Mouse (Mus musculus): ENCODE data around the gene Selenbp1.
"Not testable (repeated sequence)": the region's sequence is repeated elsewhere in the genome, so short reads cannot be mapped to it uniquely, and the experiment has no call there.

The Selenbp1 gene

GRCm38 (mm10) chr3:94932809-94933564 is at the start of gene Selenbp1:
TSS of gene Selenbp1 (plus strand) at chr3:94933056.
- DNase-seq (ENCODE audit: low spot score), result peak; percentile 76

- DNase-seq (ENCODE audit: low spot score), result peak; percentile 76
Measured at GRCm38 (mm10) chr3:94886316-94887224, 46.3 kb upstream of the Selenbp1 start, which contains the start of gene Psmb4. TSS of gene Psmb4 (minus strand) at chr3:94886961.

GRCm38 (mm10) chr3:94888595-94888994 is 44.3 kb upstream of the Selenbp1 start:
- DNase-seq (ENCODE audit: low spot score), result no peak

GRCm38 (mm10) chr3:94894076-94894475 is 38.8 kb upstream of the Selenbp1 start:
- peak; percentile 41 for DNase-seq (ENCODE audit: low spot score)

- peak; percentile 22 for DNase-seq (ENCODE audit: low spot score)
Measured at GRCm38 (mm10) chr3:94902747-94903146, 30.1 kb upstream of the Selenbp1 start.

GRCm38 (mm10) chr3:94904759-94905158 is 28.1 kb upstream of the Selenbp1 start:
- DNase-seq (ENCODE audit: low spot score), result not testable (repeated sequence)

GRCm38 (mm10) chr3:94906482-94906881 is 26.4 kb upstream of the Selenbp1 start:
- no peak for DNase-seq (ENCODE audit: low spot score)

- DNase-seq (ENCODE audit: low spot score), result no peak
Measured at GRCm38 (mm10) chr3:94911050-94911693, 21.7 kb upstream of the Selenbp1 start.

GRCm38 (mm10) chr3:94913801-94914200 is 19.1 kb upstream of the Selenbp1 start:
- no peak for DNase-seq (ENCODE audit: low spot score)

- DNase-seq (ENCODE audit: low spot score), result no peak
Measured at GRCm38 (mm10) chr3:94915903-94916741, 16.7 kb upstream of the Selenbp1 start.

- DNase-seq (ENCODE audit: low spot score), result peak; percentile 60
Measured at GRCm38 (mm10) chr3:94917816-94918361, 15.0 kb upstream of the Selenbp1 start.

- DNase-seq (ENCODE audit: low spot score), result no peak
Measured at GRCm38 (mm10) chr3:94918845-94919244, 14.0 kb upstream of the Selenbp1 start.

- DNase-seq (ENCODE audit: low spot score), result peak; percentile 51
Measured at GRCm38 (mm10) chr3:94921104-94921503, 11.8 kb upstream of the Selenbp1 start.

GRCm38 (mm10) chr3:94922333-94922732 is 10.5 kb upstream of the Selenbp1 start:
- DNase-seq (ENCODE audit: low spot score), result no peak

GRCm38 (mm10) chr3:94924688-94925087 is 8.2 kb upstream of the Selenbp1 start:
- no peak for DNase-seq (ENCODE audit: low spot score)

GRCm38 (mm10) chr3:94926301-94926736 is 6.5 kb upstream of the Selenbp1 start:
- DNase-seq (ENCODE audit: low spot score), result not testable (repeated sequence)

GRCm38 (mm10) chr3:94928979-94929378 is 3.9 kb upstream of the Selenbp1 start:
- not testable (repeated sequence) for DNase-seq (ENCODE audit: low spot score)

- peak; percentile 63 for DNase-seq (ENCODE audit: low spot score)
Measured at GRCm38 (mm10) chr3:94930386-94931266, 2.2 kb upstream of the Selenbp1 start.

GRCm38 (mm10) chr3:94931427-94932082 is 1.3 kb upstream of the Selenbp1 start:
- not testable (repeated sequence) for DNase-seq (ENCODE audit: low spot score)
